Mouse (Mus musculus): ENCODE results near the gene Spata5. TPM values are rescaled to one million over a fixed set of nuclear protein-coding genes. Genes with fewer than 3 reads are reported as not detected.

Spata5 gene
- total and polyA plus RNA-seq, 3 experiments, result 33.5 to 67.6 TPM; not detected in 1

GRCm38 (mm10) chr3:37476485-37476884 is 56.8 kb downstream of the Spata5 start:
- TF ChIP-seq UBTF (IDR thresholded peaks at IDR 0.05; ENCODE audit: borderline replicate concordance, insufficient read depth, low read depth, low read length) (no peak), TCF12 (IDR thresholded peaks at IDR 0.05; ENCODE audit: low read depth, low read length) (no peak), BHLHE40 (IDR thresholded peaks at IDR 0.05; ENCODE audit: borderline replicate concordance, low read depth, low read length) (no peak), MAFK (IDR thresholded peaks at IDR 0.05; ENCODE audit: borderline replicate concordance, low read depth, low read length) (no peak), TBP (IDR thresholded peaks at IDR 0.05; ENCODE audit: low read depth, low read length) (no peak), HCFC1 (IDR thresholded peaks at IDR 0.05; ENCODE audit: low read depth, low read length) (no peak), MXI1 (IDR thresholded peaks at IDR 0.05; ENCODE audit: low read depth, low read length) (no peak), TAL1 (IDR thresholded peaks at IDR 0.05; ENCODE audit: low read length) (no peak), GABPA (IDR thresholded peaks at IDR 0.05; ENCODE audit: low read depth, low read length) (no peak), ZNF384 (IDR thresholded peaks at IDR 0.05; ENCODE audit: low read depth, low read length) (no peak), POLR2AphosphoS5 (IDR thresholded peaks at IDR 0.05; ENCODE audit: borderline replicate concordance, low read depth, low read length) (no peak), POLR2AphosphoS2 (IDR thresholded peaks at IDR 0.05; ENCODE audit: low read length) (no peak), MAX (IDR thresholded peaks at IDR 0.05; ENCODE audit: low read length) (no peak), MAZ (IDR thresholded peaks at IDR 0.05; ENCODE audit: low read depth, low read length) (no peak), KAT2A (conservative IDR thresholded peaks at IDR 0.05; ENCODE audit: low read depth, low read length) (no peak), ZKSCAN1 (IDR thresholded peaks at IDR 0.05; ENCODE audit: low read depth, low read length) (no peak), POLR2A (IDR thresholded peaks at IDR 0.05; ENCODE audit: control insufficient read depth in 1 of 2, insufficient read depth in 1 of 2, low read depth in 1 of 2, low read length in 2 of 2, poor library complexity in 1 of 2) (no peak), MYB (IDR thresholded peaks at IDR 0.05; ENCODE audit: low read depth, low read length) (no peak), MEF2A (IDR thresholded peaks at IDR 0.05; ENCODE audit: extremely low read depth, insufficient replicate concordance, low read depth, low read length, poor library complexity, severe bottlenecking) (no peak), USF1 (IDR thresholded peaks at IDR 0.05; ENCODE audit: low read depth, low read length) (no peak)
- peak; percentile 27 for DNase-seq (ENCODE audit: low read depth, low spot score)
- no peaks in the 10 kb centered on the region for H3K79me2 ChIP-seq (ENCODE audit: control insufficient read depth, insufficient read depth, low read length, poor library complexity)
- no peak overlapping the region for H3K9ac ChIP-seq (ENCODE audit: control insufficient read depth, low read depth, low read length, poor library complexity, severe bottlenecking)
- H3K4me3 ChIP-seq (ENCODE audit: control insufficient read depth in 1 of 2, insufficient read depth in 1 of 2, low read depth in 2 of 2, low read length in 2 of 2), result no peak overlapping the region
- peaks cover 0 to 11% of the 10 kb centered on the region in 2 experiments; a peak in 2 of 4 replicates for H3K4me1 ChIP-seq (ENCODE audit: control insufficient read depth in 1 of 2, insufficient read depth in 2 of 2, low read length in 2 of 2)
- peaks cover 15 to 17% of the 10 kb centered on the region in 2 experiments for H3K36me3 ChIP-seq (ENCODE audit: control insufficient read depth in 1 of 2, insufficient read depth in 2 of 2, low read length in 2 of 2)
- no peaks in the 10 kb centered on the region for H3K27me3 ChIP-seq (ENCODE audit: control insufficient read depth in 1 of 2, insufficient read depth in 2 of 2, low read length in 2 of 2)
- H3K9me3 ChIP-seq (replicated peaks; ENCODE audit: insufficient read depth, low read length), result no peaks in the 10 kb centered on the region
- no peak overlapping the region for H3K27ac ChIP-seq (ENCODE audit: control insufficient read depth, low read depth, low read length)

Measured in MEL (cell line).